Mouse (Mus musculus) left cerebral cortex, postnatal 10 days (tissue): Measurements from ENCODE around the gene Cplx2. TPM values are rescaled to one million over a fixed set of nuclear protein-coding genes. Genes with fewer than 3 reads are reported as not detected.

Experiments
- DNase-seq, 2 experiments: peaks; one replicate each; pipeline ENCODE4 v3.0.0; 2021 to 2022; ENCODE audit warnings: low spot score in 2 of 2, mixed read lengths in 1 of 2; ENCODE audit errors: extremely low spot score in 1 of 2
- intact Hi-C: fragments of 180-260 bp; cut with DNase I; formaldehyde crosslinking; loops from one replicate; pipeline ENCODE4 v1.15.1; 2025
- total RNA-seq, 2 experiments: library from RNA; stranded (reverse); gene quantifications; 2 replicates each; pipeline ENCODE4 v1.2.3; 2021

Cplx2 gene
- total RNA-seq, 2 experiments from 2014 or later = 641 to 656 TPM

DNA sequence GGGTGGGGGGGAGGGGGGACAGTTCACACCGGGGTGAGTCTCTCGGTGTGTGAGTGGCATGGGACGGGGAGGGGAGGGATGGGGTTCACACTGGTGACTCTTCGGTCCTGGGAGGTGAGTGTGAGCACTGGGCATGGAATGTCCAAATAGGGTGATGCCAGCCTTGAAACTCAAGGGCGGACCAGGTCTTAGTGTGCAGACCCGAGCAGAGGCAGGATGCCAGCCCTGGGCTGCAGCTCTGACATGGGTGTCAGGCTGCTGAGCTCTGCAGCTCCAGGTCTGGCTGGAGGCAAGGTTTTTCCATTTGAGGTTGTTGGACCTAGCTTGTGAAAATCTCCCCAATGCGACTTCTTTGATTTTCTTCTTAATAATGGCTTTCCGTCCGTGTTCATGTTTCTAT is 60.0 kb downstream of the Cplx2 start:
- intact Hi-C loops = no loop called here
- DNase-seq = no peak

Other genes starting within 250 kb of the Cplx2 start
- 1 to 10 TPM; 5.6 to 6.9 TPM for gene Hrh2, start 179.2 kb upstream of the Cplx2 start, total RNA-seq
- 10 to 100 TPM; 41.3 to 41.4 TPM for gene Thoc3, start 97.5 kb downstream of the Cplx2 start, total RNA-seq
- 10 to 100 TPM; 17.4 to 19.9 TPM for gene Simc1, start 132.4 kb downstream of the Cplx2 start, total RNA-seq
- gene 4833439L19Rik, start 194.1 kb downstream of the Cplx2 start, total RNA-seq = 100 to 1,000 TPM; 137 to 152 TPM
- 10 to 100 TPM; 37.0 to 39.9 TPM for gene Arl10, start 203.7 kb downstream of the Cplx2 start, total RNA-seq
- 10 to 100 TPM; 32.1 to 34.8 TPM for gene Nop16, start 218.7 kb downstream of the Cplx2 start, total RNA-seq
- gene Higd2a, start 218.9 kb downstream of the Cplx2 start, total RNA-seq = 100 to 1,000 TPM; 156 to 168 TPM
- 100 to 1,000 TPM; 325 to 333 TPM for gene Cltb, start 240.0 kb downstream of the Cplx2 start, total RNA-seq